Mouse (Mus musculus) testis, adult 2 months (tissue): ENCODE data around the gene Mgp. TPM values are rescaled to one million over a fixed set of nuclear protein-coding genes. Genes with fewer than 3 reads are reported as not detected.

Experiments
- H3K27ac ChIP-seq: fragments of 200-500 bp; 2 replicates; pipeline ENCODE4 v1.5.1; 2012; ENCODE audit warnings: low read depth, low read length; ENCODE audit not compliant: control insufficient read depth, insufficient read depth
- H3K27me3 ChIP-seq: fragments of 200-500 bp; 2 replicates; pipeline ENCODE4 v1.6.1; 2012; ENCODE audit warnings: mild to moderate bottlenecking, low read length, moderate library complexity; ENCODE audit not compliant: control insufficient read depth, insufficient read depth
- H3K36me3 ChIP-seq: fragments of 200-500 bp; 2 replicates; pipeline ENCODE4 v1.6.1; 2012; ENCODE audit warnings: mild to moderate bottlenecking, low read length; ENCODE audit not compliant: control insufficient read depth, insufficient read depth
- H3K4me1 ChIP-seq: fragments of 200-500 bp; 2 replicates; pipeline ENCODE4 v1.6.1; 2012; ENCODE audit warnings: low read length; ENCODE audit not compliant: control insufficient read depth, insufficient read depth
- H3K4me3 ChIP-seq: fragments of 200-500 bp; 2 replicates; pipeline ENCODE4 v1.5.1; 2012; ENCODE audit warnings: low read depth, mild to moderate bottlenecking, low read length, moderate library complexity, mixed read lengths; ENCODE audit not compliant: control insufficient read depth
- CTCF ChIP-seq: fragments of 200-500 bp; IDR thresholded peaks from 2 replicates; pipeline ENCODE4 v1.5.1; 2012; ENCODE audit warnings: low read depth, mild to moderate bottlenecking, inconsistent platforms, low read length, moderate library complexity; ENCODE audit not compliant: control insufficient read depth, insufficient read depth, insufficient replicate concordance
- POLR2A ChIP-seq: fragments of 200-500 bp; IDR thresholded peaks from 2 replicates; pipeline ENCODE4 v1.6.1; 2012; ENCODE audit warnings: low read depth, mild to moderate bottlenecking, inconsistent platforms, low read length, moderate library complexity; ENCODE audit not compliant: control insufficient read depth
- polyA plus RNA-seq: library from polyadenylated mRNA; depleted of rRNA; stranded (reverse); fragments of >200 nt; gene quantifications from 2 replicates; pipeline ENCODE4 v1.2.3, GENCODE M21; 2012

Mgp gene
- polyA plus RNA-seq, 1 experiment = 51.0 TPM

GRCm38 (mm10) chr6:136883431-136883915 is 7.8 kb upstream of the Mgp start:
- H3K4me1 ChIP-seq = no peaks in the 10 kb centered on the region
- no peaks in the 10 kb centered on the region for H3K36me3 ChIP-seq
- H3K27ac ChIP-seq = no peak overlapping the region
- H3K4me3 ChIP-seq = no peak overlapping the region
- H3K27me3 ChIP-seq = no peaks in the 10 kb centered on the region
- TF ChIP-seq CTCF (no peak), POLR2A (no peak)

GRCm38 (mm10) chr6:136881678-136882077 is 6.1 kb upstream of the Mgp start:
- no peak overlapping the region for H3K4me3 ChIP-seq
- TF ChIP-seq CTCF (no peak), POLR2A (no peak)
- H3K27ac ChIP-seq = no peak overlapping the region

GRCm38 (mm10) chr6:136874599-136874998 is 1.0 kb downstream of the Mgp start:
- no peak overlapping the region for H3K4me3 ChIP-seq
- H3K27me3 ChIP-seq = no peaks in the 10 kb centered on the region
- no peak overlapping the region for H3K27ac ChIP-seq
- TF ChIP-seq CTCF (no peak), POLR2A (no peak)
- no peaks in the 10 kb centered on the region for H3K4me1 ChIP-seq
- no peaks in the 10 kb centered on the region for H3K36me3 ChIP-seq

More at GRCm38 (mm10) chr6:136881678-136882077, 6.1 kb upstream of the Mgp start:
- Histone ChIP-seq H3K36me3 (no peaks in the 10 kb centered on the region), H3K4me1 (no peaks in the 10 kb centered on the region), H3K27me3 (no peaks in the 10 kb centered on the region)

GRCm38 (mm10) chr6:136868921-136869320 is 6.7 kb downstream of the Mgp start:
- H3K4me3 ChIP-seq = no peak overlapping the region
- no peaks in the 10 kb centered on the region for H3K27me3 ChIP-seq
- H3K4me1 ChIP-seq = no peaks in the 10 kb centered on the region
- no peaks in the 10 kb centered on the region for H3K36me3 ChIP-seq
- TF ChIP-seq CTCF = no peak
- no peak for TF ChIP-seq POLR2A
- H3K27ac ChIP-seq = no peak overlapping the region

GRCm38 (mm10) chr6:136866150-136866549 is 9.5 kb downstream of the Mgp start:
- Histone ChIP-seq H3K27me3 (no peaks in the 10 kb centered on the region), H3K4me3 (no peak overlapping the region), H3K4me1 (no peaks in the 10 kb centered on the region), H3K27ac (no peak overlapping the region), H3K36me3 (no peaks in the 10 kb centered on the region)
- TF ChIP-seq CTCF = no peak
- TF ChIP-seq POLR2A = no peak

- no peaks in the 10 kb centered on the region for H3K36me3 ChIP-seq
- no peak for TF ChIP-seq CTCF
- TF ChIP-seq POLR2A = no peak
- no peaks in the 10 kb centered on the region for H3K27me3 ChIP-seq
- H3K4me3 ChIP-seq = no peak overlapping the region
- H3K4me1 ChIP-seq = no peaks in the 10 kb centered on the region
- H3K27ac ChIP-seq = no peak overlapping the region
Observed at GRCm38 (mm10) chr6:136865360-136865759, 10.3 kb downstream of the Mgp start.

GRCm38 (mm10) chr6:136861020-136861419 is 14.6 kb downstream of the Mgp start:
- H3K4me1 ChIP-seq = no peaks in the 10 kb centered on the region; the same call in 1 of the 2 replicates
- no peak for TF ChIP-seq POLR2A
- TF ChIP-seq CTCF = no peak
- no peak overlapping the region for H3K27ac ChIP-seq
- H3K27me3 ChIP-seq = no peaks in the 10 kb centered on the region
- H3K4me3 ChIP-seq = no peak overlapping the region
- no peaks in the 10 kb centered on the region for H3K36me3 ChIP-seq

GRCm38 (mm10) chr6:136858420-136858819 is 17.2 kb downstream of the Mgp start:
- no peaks in the 10 kb centered on the region for H3K36me3 ChIP-seq
- H3K4me1 ChIP-seq = no peaks in the 10 kb centered on the region; the same call in 1 of the 2 replicates
- H3K27me3 ChIP-seq = no peaks in the 10 kb centered on the region
- TF ChIP-seq POLR2A (no peak), CTCF (no peak)
- H3K27ac ChIP-seq = no peak overlapping the region
- no peak overlapping the region for H3K4me3 ChIP-seq

GRCm38 (mm10) chr6:136857873-136858260 is 17.8 kb downstream of the Mgp start:
- TF ChIP-seq CTCF = no peak
- TF ChIP-seq POLR2A = no peak
- no peaks in the 10 kb centered on the region; the same call in 1 of the 2 replicates for H3K4me1 ChIP-seq
- H3K27me3 ChIP-seq = no peaks in the 10 kb centered on the region
- peak overlapping the region; percentile 70 for H3K27ac ChIP-seq
- H3K36me3 ChIP-seq = no peaks in the 10 kb centered on the region
- H3K4me3 ChIP-seq = no peak overlapping the region
